Mouse (Mus musculus) kidney, adult 2 months (tissue): Measurements from ENCODE around the gene Adcyap1.

Experiments
- CTCF ChIP-seq: fragments of 200-500 bp; conservative IDR thresholded peaks from 2 replicates; pipeline ENCODE4 v1.5.1; 2011; ENCODE audit warnings: low read depth, mild to moderate bottlenecking, control low read depth, low read length, moderate library complexity, mixed read lengths; ENCODE audit not compliant: insufficient read depth, insufficient read length
- POLR2A ChIP-seq: fragments of 200-500 bp; IDR thresholded peaks from one replicate; pipeline ENCODE4 v1.6.1; 2011; ENCODE audit warnings: low read depth, low read length, control low read depth

GRCm38 (mm10) chr17:93198213-93198612 lies 604 bp upstream of the Adcyap1 start:
- TF ChIP-seq CTCF (no peak), POLR2A (no peak)
